25 mouse cellular contexts compared by ENCODE assay signal in the genomic region with DNA sequence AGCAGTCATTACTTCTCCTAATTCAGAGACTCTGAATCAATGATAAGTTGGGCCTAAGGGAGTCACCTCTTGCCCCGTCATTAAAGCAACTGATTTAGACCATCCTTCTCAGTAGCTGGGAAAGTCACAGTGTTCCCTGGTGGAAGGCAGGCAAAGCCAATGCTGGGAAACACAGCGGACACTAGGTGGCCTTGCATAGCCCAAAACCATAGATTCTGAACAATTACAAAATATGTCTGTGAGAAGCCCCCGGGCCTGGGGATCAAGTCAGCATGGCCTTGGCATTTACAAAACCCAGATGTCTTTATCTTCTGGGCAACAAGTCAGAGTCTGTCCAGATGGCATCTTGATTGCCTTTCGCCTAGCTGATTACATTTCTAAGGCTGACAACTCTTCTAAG. TPM values are rescaled to one million over a fixed set of nuclear protein-coding genes. Genes with fewer than 3 reads are reported as not detected.
DNase-seq lines count a peak whose midpoint lies in the region; ATAC-seq and TF ChIP-seq lines count a peak whose summit lies in the region.
"Had no signal": no experiment of that assay in that cellular context is flagged by ENCODE, and none has a peak within 500 bp of the region (broad histone marks: within the 10 kb centered on the region; RNA-seq: fewer than 3 reads in every experiment).

No protein-coding gene starts in this region.

- peak; percentile 49; the same call in 1 of the 2 replicates for ATAC-seq in hindbrain, postnatal 0 days
- no peak for ATAC-seq in hindbrain, embryonic 13.5 days (ENCODE audit: low FRiP score)
- ATAC-seq in liver, postnatal 0 days = no peak
- no peak for ATAC-seq in liver, embryonic 12.5 days
- ATAC-seq in megakaryocyte, adult 5-6 weeks (ENCODE audit: poor library complexity, severe bottlenecking) = no peak
- ATAC-seq: hindbrain, embryonic 16.5 days had no signal

- no peaks in the 10 kb centered on the region for H3K4me1 ChIP-seq in hindbrain, postnatal 0 days (ENCODE audit: insufficient read depth, low read length)
- H3K4me1 ChIP-seq in hindbrain, embryonic 13.5 days (replicated peaks) = no peaks in the 10 kb centered on the region
- H3K4me1 ChIP-seq in liver, postnatal 0 days (ENCODE audit: insufficient read depth) = peaks cover 7% of the 10 kb centered on the region
- no peaks in the 10 kb centered on the region for H3K4me1 ChIP-seq in liver, embryonic 12.5 days
- H3K4me1 ChIP-seq in CH12.LX (ENCODE audit: control insufficient read depth in 1 of 2, insufficient read depth in 2 of 2) (peaks cover 38 to 75% of the 10 kb centered on the region in 2 experiments), MEL (ENCODE audit: control insufficient read depth in 1 of 2, insufficient read depth in 2 of 2, low read length in 2 of 2) (peaks cover 0 to 6% of the 10 kb centered on the region in 2 experiments; a peak in 2 of 4 replicates)
- H3K4me1 ChIP-seq: embryonic facial prominence, embryonic 12.5 days; forebrain, embryonic 12.5 days; heart, embryonic 15.5 days; limb, embryonic 15.5 days; liver, embryonic 15.5 days; midbrain, embryonic 10.5 days; neural tube, embryonic 15.5 days; stomach, embryonic 15.5 days had no signal

- H3K4me3 ChIP-seq in hindbrain, postnatal 0 days (ENCODE audit: low read length) = no peak overlapping the region
- no peak overlapping the region for H3K4me3 ChIP-seq in hindbrain, embryonic 13.5 days
- H3K4me3 ChIP-seq in liver, postnatal 0 days (ENCODE audit: low read depth, low read length) = no peak overlapping the region
- H3K4me3 ChIP-seq in liver, embryonic 12.5 days = no peak overlapping the region
- H3K4me3 ChIP-seq in CH12.LX (replicated peaks in 1 of 3; ENCODE audit: low read depth in 2 of 3, low read length in 2 of 3, poor library complexity in 1 of 3) = no peak overlapping the region
- no peak overlapping the region for H3K4me3 ChIP-seq in MEL (ENCODE audit: control insufficient read depth in 1 of 2, insufficient read depth in 1 of 2, low read depth in 2 of 2, low read length in 2 of 2)
- H3K4me3 ChIP-seq: embryonic facial prominence, embryonic 12.5 days; forebrain, embryonic 12.5 days; heart, embryonic 15.5 days; limb, embryonic 15.5 days; liver, embryonic 15.5 days; midbrain, embryonic 10.5 days; neural tube, embryonic 15.5 days; stomach, embryonic 15.5 days had no signal

- in situ Hi-C loops in CH12.LX (cut with MboI; ENCODE audit: low pct_ligation_motif_present, low pct_unique_long_range_greater_than_20kb, low sequenced_read_pairs) = no loop called here

- TF ChIP-seq RAD21 in CH12.LX (IDR thresholded peaks at IDR 0.05; ENCODE audit: low read depth, low read length) (no peak; the same call in none of the 2 replicates), MEL (IDR thresholded peaks at IDR 0.05; ENCODE audit: low read depth, low read length) (no peak)

- no peak overlapping the region for H3K27ac ChIP-seq in hindbrain, postnatal 0 days
- H3K27ac ChIP-seq in hindbrain, embryonic 13.5 days = no peak overlapping the region
- H3K27ac ChIP-seq in liver, postnatal 0 days (ENCODE audit: low read depth) = no peak overlapping the region
- H3K27ac ChIP-seq in liver, embryonic 12.5 days = no peak overlapping the region
- H3K27ac ChIP-seq in CH12.LX (ENCODE audit: insufficient read depth, low read depth) (no peak overlapping the region), MEL (ENCODE audit: control insufficient read depth, low read depth, low read length) (no peak overlapping the region)
- H3K27ac ChIP-seq: embryonic facial prominence, embryonic 12.5 days; forebrain, embryonic 12.5 days; heart, embryonic 15.5 days; limb, embryonic 15.5 days; liver, embryonic 15.5 days; midbrain, embryonic 10.5 days; neural tube, embryonic 15.5 days; stomach, embryonic 15.5 days had no signal

- H3K79me2 ChIP-seq in CH12.LX (replicated peaks; ENCODE audit: control insufficient read depth, extremely low read depth, insufficient read depth, poor library complexity, severe bottlenecking) = no peaks in the 10 kb centered on the region
- H3K79me2 ChIP-seq in MEL (ENCODE audit: control insufficient read depth, insufficient read depth, low read length, poor library complexity) = no peaks in the 10 kb centered on the region

- DNase-seq in hindbrain, postnatal 0 days (ENCODE audit: low spot score) = peak; percentile 63
- no peak for DNase-seq in liver, postnatal 0 days
- DNase-seq in CH12.LX (ENCODE audit: extremely low read depth) (no peak), MEL (ENCODE audit: low read depth, low spot score) (no peak)
- DNase-seq in spleen, adult 12 weeks (ENCODE audit: low spot score) = no peak
- DNase-seq: adrenal gland, postnatal 14 days; cerebellum, adult 9-11 months; gastrocnemius, postnatal 36 days; kidney, adult 11 months; layer of hippocampus, postnatal 36 days; right cerebral cortex, adult 18-20 months; right cerebral cortex, postnatal 4 days; thymus, postnatal 14 days had no signal

- no peak overlapping the region for H3K4me2 ChIP-seq in hindbrain, postnatal 0 days (ENCODE audit: low read depth, low read length)
- no peak overlapping the region for H3K4me2 ChIP-seq in hindbrain, embryonic 13.5 days
- no peak overlapping the region for H3K4me2 ChIP-seq in liver, postnatal 0 days (ENCODE audit: low read depth, low read length)
- H3K4me2 ChIP-seq in liver, embryonic 12.5 days = no peak overlapping the region
- no peak overlapping the region for H3K4me2 ChIP-seq in CH12.LX (ENCODE audit: insufficient read depth, low read depth, poor library complexity, severe bottlenecking)
- H3K4me2 ChIP-seq: embryonic facial prominence, embryonic 12.5 days; forebrain, embryonic 12.5 days; heart, embryonic 15.5 days; limb, embryonic 15.5 days; liver, embryonic 15.5 days; neural tube, embryonic 15.5 days; stomach, embryonic 15.5 days had no signal

- no peak for TF ChIP-seq POLR2A in CH12.LX (IDR thresholded peaks at IDR 0.05; ENCODE audit: low read depth, low read length)
- TF ChIP-seq POLR2A in MEL (IDR thresholded peaks at IDR 0.05; ENCODE audit: control insufficient read depth in 1 of 2, insufficient read depth in 1 of 2, low read depth in 1 of 2, low read length in 2 of 2, poor library complexity in 1 of 2) = no peak

- no peaks in the 10 kb centered on the region for H3K36me3 ChIP-seq in hindbrain, postnatal 0 days (ENCODE audit: insufficient read depth, low read length)
- H3K36me3 ChIP-seq in hindbrain, embryonic 13.5 days = no peaks in the 10 kb centered on the region
- no peaks in the 10 kb centered on the region for H3K36me3 ChIP-seq in liver, postnatal 0 days (replicated peaks; ENCODE audit: insufficient read depth, low read length)
- no peaks in the 10 kb centered on the region for H3K36me3 ChIP-seq in liver, embryonic 12.5 days
- no peaks in the 10 kb centered on the region for H3K36me3 ChIP-seq in CH12.LX (replicated peaks in 1 of 2; ENCODE audit: control insufficient read depth in 1 of 2, insufficient read depth in 1 of 2, low read length in 1 of 2)
- H3K36me3 ChIP-seq in MEL (ENCODE audit: control insufficient read depth in 1 of 2, insufficient read depth in 2 of 2, low read length in 2 of 2) = peaks cover 0 to 7% of the 10 kb centered on the region in 2 experiments; a peak in 2 of 4 replicates
- H3K36me3 ChIP-seq: embryonic facial prominence, embryonic 12.5 days; forebrain, embryonic 12.5 days; heart, embryonic 15.5 days; limb, embryonic 15.5 days; liver, embryonic 15.5 days; midbrain, embryonic 10.5 days; neural tube, embryonic 15.5 days; stomach, embryonic 15.5 days had no signal

- no peaks in the 10 kb centered on the region for H3K27me3 ChIP-seq in hindbrain, postnatal 0 days (ENCODE audit: insufficient read depth, low read length)
- H3K27me3 ChIP-seq in hindbrain, embryonic 13.5 days = no peaks in the 10 kb centered on the region
- H3K27me3 ChIP-seq in liver, postnatal 0 days (ENCODE audit: insufficient read depth, low read length) = no peaks in the 10 kb centered on the region
- H3K27me3 ChIP-seq in liver, embryonic 12.5 days (replicated peaks) = no peaks in the 10 kb centered on the region
- H3K27me3 ChIP-seq in CH12.LX (replicated peaks) (no peaks in the 10 kb centered on the region), MEL (ENCODE audit: control insufficient read depth in 1 of 2, insufficient read depth in 2 of 2, low read length in 2 of 2) (no peaks in the 10 kb centered on the region)
- H3K27me3 ChIP-seq: embryonic facial prominence, embryonic 12.5 days; forebrain, embryonic 12.5 days; heart, embryonic 15.5 days; limb, embryonic 15.5 days; liver, embryonic 15.5 days; neural tube, embryonic 15.5 days; stomach, embryonic 15.5 days had no signal

- peak; percentile 58 for TF ChIP-seq CTCF in hindbrain, postnatal 0 days (IDR thresholded peaks at IDR 0.05; ENCODE audit: low read depth)
- TF ChIP-seq CTCF in liver, postnatal 0 days (IDR thresholded peaks at IDR 0.05; ENCODE audit: low read depth) = peak; percentile 20; the same call in 1 of the 2 replicates
- TF ChIP-seq CTCF in CH12.LX (conservative IDR thresholded peaks at IDR 0.05 in 1 of 2, IDR thresholded peaks at IDR 0.05 in 1 of 2; ENCODE audit: low read depth in 2 of 2, low read length in 2 of 2) (peak in 1 of 2 experiments; percentile 19; a peak in 2 of 4 replicates), MEL (IDR thresholded peaks at IDR 0.05 in 2 of 3, conservative IDR thresholded peaks at IDR 0.05 in 1 of 3; ENCODE audit: control insufficient read depth in 1 of 3, insufficient read depth in 1 of 3, low read depth in 2 of 3, low read length in 3 of 3, poor library complexity in 1 of 3, severe bottlenecking in 1 of 3) (peak in 2 of 3 experiments; percentile 1 to 13; a peak in 2 of 6 replicates)

- dilution Hi-C loops in CH12.LX (cut with MboI; ENCODE audit: extremely low pct_ligation_motif_present, extremely low pct_unique_long_range_greater_than_20kb, low sequenced_read_pairs) = no loop called here

- no peaks in the 10 kb centered on the region for H3K9me3 ChIP-seq in hindbrain, postnatal 0 days (ENCODE audit: low read length)
- no peaks in the 10 kb centered on the region for H3K9me3 ChIP-seq in hindbrain, embryonic 13.5 days
- no peaks in the 10 kb centered on the region for H3K9me3 ChIP-seq in liver, postnatal 0 days (ENCODE audit: low read length)
- no peaks in the 10 kb centered on the region for H3K9me3 ChIP-seq in liver, embryonic 12.5 days (replicated peaks)
- H3K9me3 ChIP-seq in CH12.LX (replicated peaks; ENCODE audit: low read length) = no peaks in the 10 kb centered on the region
- no peaks in the 10 kb centered on the region for H3K9me3 ChIP-seq in MEL (replicated peaks; ENCODE audit: insufficient read depth, low read length)
- H3K9me3 ChIP-seq: embryonic facial prominence, embryonic 12.5 days; forebrain, embryonic 12.5 days; heart, embryonic 15.5 days; limb, embryonic 15.5 days; liver, embryonic 15.5 days; midbrain, embryonic 10.5 days; neural tube, embryonic 15.5 days; stomach, embryonic 15.5 days had no signal

- 62% methylated on average over 4 of the region's 4 CpGs for WGBS in hindbrain, postnatal 0 days
- 84% methylated on average over 4 of the region's 4 CpGs for WGBS in hindbrain, embryonic 13.5 days
- 64% methylated on average over 4 of the region's 4 CpGs for WGBS in liver, postnatal 0 days (ENCODE audit: insufficient replicate concordance)
- WGBS in liver, embryonic 12.5 days (ENCODE audit: insufficient replicate concordance) = 71% methylated on average over 4 of the region's 4 CpGs

- H3K9ac ChIP-seq in hindbrain, postnatal 0 days (replicated peaks; ENCODE audit: low read length) = no peak overlapping the region
- no peak overlapping the region for H3K9ac ChIP-seq in hindbrain, embryonic 13.5 days
- no peak overlapping the region for H3K9ac ChIP-seq in liver, postnatal 0 days (replicated peaks)
- H3K9ac ChIP-seq in liver, embryonic 12.5 days = no peak overlapping the region
- H3K9ac ChIP-seq in CH12.LX (ENCODE audit: insufficient read depth, low read depth) (no peak overlapping the region), MEL (ENCODE audit: control insufficient read depth, low read depth, low read length, poor library complexity, severe bottlenecking) (no peak overlapping the region)
- H3K9ac ChIP-seq: embryonic facial prominence, embryonic 12.5 days; forebrain, embryonic 12.5 days; heart, embryonic 15.5 days; limb, embryonic 15.5 days; liver, embryonic 15.5 days; neural tube, embryonic 15.5 days; stomach, embryonic 15.5 days had no signal

- TF ChIP-seq EP300 in liver, postnatal 0 days (IDR thresholded peaks at IDR 0.05; ENCODE audit: low read depth) = no peak
- TF ChIP-seq EP300 in CH12.LX (IDR thresholded peaks at IDR 0.05; ENCODE audit: low read length) = no peak
- no peak for TF ChIP-seq EP300 in MEL (IDR thresholded peaks at IDR 0.05; ENCODE audit: low read depth in 1 of 2, low read length in 2 of 2)

RNA-seq across cellular contexts. Expression of a gene that starts 8.5 kb away (rescaled TPM):
- total RNA-seq in hindbrain, postnatal 0 days (2014; rRNA removed) = 0.68 and 1.9 TPM in 2 replicates
- 1.1 and 1.4 TPM in 2 replicates for polyA plus RNA-seq in hindbrain, postnatal 0 days (2015; fragmentation: Nextera tagmentation; extraction: Ambion mirVana)
- polyA plus RNA-seq in hindbrain, embryonic 13.5 days (2015; fragmentation: Nextera tagmentation; extraction: Ambion mirVana) = 0.57 and 0.76 TPM in 2 replicates
- 1.1 and 1.6 TPM in 2 replicates for polyA plus RNA-seq in liver, postnatal 0 days (2015; fragmentation: Nextera tagmentation; extraction: Ambion mirVana)
- 1.0 and 1.2 TPM in 2 replicates for polyA plus RNA-seq in liver, embryonic 12.5 days (2016; fragmentation: Nextera tagmentation; extraction: Ambion mirVana)
- total RNA-seq in CH12.LX (2012; rRNA removed) (34.2 and 41.7 TPM in 2 replicates), CH12.LX (2014; rRNA removed) (40.4 and 43.3 TPM in 2 replicates), MEL (2012; rRNA removed) (0.12 and 0.39 TPM in 2 replicates)
- polyA plus RNA-seq in CH12.LX (2012; ENCODE audit: insufficient read length, low read depth) (203 and 232 TPM in 2 replicates), MEL (2012; ENCODE audit: insufficient read depth in 1 of 2, insufficient read length in 2 of 2, low read depth in 1 of 2, low replicate concordance in 2 of 2, missing spikeins in 1 of 2) (1 to 10 TPM in 1 of 2 experiments, not detected in 1; 1.8 TPM)
- total RNA-seq in megakaryocyte, adult 5-6 weeks (2015) = 223 and 239 TPM in 2 replicates
- total RNA-seq in megakaryocyte, adult 5-6 weeks (2017) = 49.9 and 60.6 TPM in 2 replicates

Comparison
In these comparisons a context has a peak if more than half of its experiments do, and no peak if none do; other contexts are left out.
1. RNA of a gene that starts 8.5 kb away (polyA plus RNA-seq): 203 to 232 TPM in CH12.LX; 1.8 TPM in MEL, 1.1 to 1.6 TPM in liver, postnatal 0 days, 1.1 to 1.4 TPM in hindbrain, postnatal 0 days, 1.0 to 1.2 TPM in liver, embryonic 12.5 days and 0.57 to 0.76 TPM in hindbrain, embryonic 13.5 days; every median in the first group is over 10 times any median in the second.